In genomic region chr17:32091364-32092240, GRCm38 (mm10) we compare ENCODE assay signal across 8 mouse cellular contexts. TPM values are rescaled to one million over a fixed set of nuclear protein-coding genes. Genes with fewer than 3 reads are reported as not detected.
DNase-seq lines count a peak whose midpoint lies in the region; ATAC-seq and TF ChIP-seq lines count a peak whose summit lies in the region.
"Not testable (repeated sequence)": the region's sequence is repeated elsewhere in the genome, so short reads cannot be mapped to it uniquely, and the experiment has no call there.

No protein-coding gene starts in this region.

- not testable (repeated sequence) for TF ChIP-seq POLR2A in cerebellum, adult 2 months (IDR thresholded peaks at IDR 0.05; ENCODE audit: borderline replicate concordance, insufficient read depth, low read length); olfactory bulb, adult 2 months (IDR thresholded peaks at IDR 0.05; ENCODE audit: insufficient read depth, low read depth, low read length)

- H3K9me3 ChIP-seq in G1E (replicated peaks), result peaks cover 17% of the 10 kb centered on the region
- not testable (repeated sequence) for H3K9me3 ChIP-seq in hindbrain, embryonic 10.5 days; lung, embryonic 16.5 days (ENCODE audit: control insufficient read depth, low read length)

- WGBS in cerebellum, adult 2 months, result 6% methylated on average over 16 of the region's 16 CpGs
- 10% methylated on average over 16 of the region's 16 CpGs for WGBS in hindbrain, embryonic 10.5 days
- WGBS in lung, embryonic 16.5 days, result 5% methylated on average over 13 of the region's 16 CpGs
- WGBS in olfactory bulb, adult 2 months, result 6% methylated on average over 16 of the region's 16 CpGs

- peak; percentile 90 for ATAC-seq in G1E (ENCODE audit: extremely low read depth, insufficient number of reproducible peaks, low FRiP score, poor library complexity, severe bottlenecking)
- ATAC-seq in frontal cortex, adult (ENCODE audit: low TSS enrichment), result peak; percentile 97
- peak; percentile 96 for ATAC-seq in lung, embryonic 16.5 days (ENCODE audit: low read depth)

- TF ChIP-seq CTCF in G1E (IDR thresholded peaks at IDR 0.05; ENCODE audit: low read depth, low read length); cerebellum, adult 2 months (IDR thresholded peaks at IDR 0.05; ENCODE audit: borderline replicate concordance, insufficient read depth, low read depth, low read length); olfactory bulb, adult 2 months (IDR thresholded peaks at IDR 0.05; ENCODE audit: insufficient read depth, low read depth, low read length): not testable (repeated sequence)

- not testable (repeated sequence) for H3K36me3 ChIP-seq in G1E (replicated peaks); hindbrain, embryonic 10.5 days; lung, embryonic 16.5 days (ENCODE audit: control insufficient read depth, insufficient read depth, low read length)

- peak; percentile 83 for DNase-seq in G1E (ENCODE audit: low spot score)
- DNase-seq in cerebellum, adult 2 months, result peak; percentile 24 to 27
- DNase-seq in hindbrain, embryonic 10.5 days (ENCODE audit: low spot score), result peak; percentile 85
- DNase-seq in layer of hippocampus, postnatal 10 days (ENCODE audit: low spot score in 2 of 2), result peak; percentile 71 to 74
- DNase-seq in thymus, adult 18-20 months, result peak; percentile 84

- peaks cover 52% of the 10 kb centered on the region for H3K4me1 ChIP-seq in G1E (ENCODE audit: insufficient read depth, low read depth, low read length)
- H3K4me1 ChIP-seq in cerebellum, adult 2 months (ENCODE audit: control insufficient read depth, insufficient read depth, low read length); lung, embryonic 16.5 days (replicated peaks; ENCODE audit: control insufficient read depth, insufficient read depth, low read length); olfactory bulb, adult 2 months (ENCODE audit: control insufficient read depth, insufficient read depth, low read length): not testable (repeated sequence)
- H3K4me1 ChIP-seq in hindbrain, embryonic 10.5 days (replicated peaks), result peaks cover 19% of the 10 kb centered on the region

- not testable (repeated sequence) for H3K27ac ChIP-seq in cerebellum, adult 2 months (ENCODE audit: insufficient read depth, low read length)
- peak overlapping the region; percentile 86 for H3K27ac ChIP-seq in hindbrain, embryonic 10.5 days
- peak overlapping the region; percentile 67 for H3K27ac ChIP-seq in lung, embryonic 16.5 days (ENCODE audit: low read length)
- peak overlapping the region; percentile 58 for H3K27ac ChIP-seq in olfactory bulb, adult 2 months (ENCODE audit: insufficient read depth, low read depth, low read length)

- H3K9ac ChIP-seq in lung, embryonic 16.5 days (ENCODE audit: low read length), result peak overlapping the region; percentile 65

- H3K27me3 ChIP-seq in G1E (ENCODE audit: insufficient read depth, low read length); cerebellum, adult 2 months (ENCODE audit: control insufficient read depth, insufficient read depth, low read length); hindbrain, embryonic 10.5 days (ENCODE audit: insufficient read depth, poor library complexity, severe bottlenecking); lung, embryonic 16.5 days (ENCODE audit: control insufficient read depth, insufficient read depth, low read depth, low read length): not testable (repeated sequence)

- peak overlapping the region; percentile 69 for H3K4me3 ChIP-seq in G1E (ENCODE audit: low read depth, low read length)
- not testable (repeated sequence) for H3K4me3 ChIP-seq in cerebellum, adult 2 months (replicated peaks; ENCODE audit: insufficient read depth, low read depth, low read length)
- peak overlapping the region; percentile 51 for H3K4me3 ChIP-seq in hindbrain, embryonic 10.5 days
- peak overlapping the region; percentile 50 for H3K4me3 ChIP-seq in lung, embryonic 16.5 days (ENCODE audit: low read length)
- H3K4me3 ChIP-seq in olfactory bulb, adult 2 months (ENCODE audit: insufficient read depth, low read depth, low read length), result peak overlapping the region; percentile 31

- peak overlapping the region; percentile 68 for H3K4me2 ChIP-seq in lung, embryonic 16.5 days (ENCODE audit: low read depth, low read length)

RNA-seq across cellular contexts. Expression of gene Hsf2bp, which starts 55.5 kb away (rescaled TPM):
- total RNA-seq in G1E (2014; fragmentation: Nextera tagmentation) (not detected in 2 replicates), G1E (2017) (not detected in 2 replicates)
- polyA plus RNA-seq in G1E (2012), result not detected in 2 replicates
- polyA plus RNA-seq in cerebellum, adult 2 months (2012; rRNA removed), result 0.29 and 0.36 TPM in 2 replicates
- 0.30 and 0.37 TPM in 2 replicates for polyA plus RNA-seq in hindbrain, embryonic 10.5 days (2016; fragmentation: Nextera tagmentation; extraction: Ambion mirVana)
- total RNA-seq in layer of hippocampus, postnatal 10 days (2021), result 1 to 10 TPM in 1 of 2 experiments, under 1 TPM in 1; 0.71 to 1.4 TPM
- 0.57 and 0.87 TPM in 2 replicates for polyA plus RNA-seq in lung, embryonic 16.5 days (2015; fragmentation: Nextera tagmentation; extraction: Ambion mirVana)
- not detected in 2 replicates for polyA plus RNA-seq in olfactory bulb, adult 2 months (2012; ENCODE audit: insufficient read depth, insufficient read length, low replicate concordance, missing spikeins)

RNA-seq across cellular contexts. Expression of gene Rrp1b, which starts 55.7 kb away (rescaled TPM):
- total RNA-seq in G1E (2014; fragmentation: Nextera tagmentation) (53.6 and 59.3 TPM in 2 replicates), G1E (2017) (33.1 and 38.5 TPM in 2 replicates)
- 156 and 201 TPM in 2 replicates for polyA plus RNA-seq in G1E (2012)
- 16.9 and 17.3 TPM in 2 replicates for polyA plus RNA-seq in cerebellum, adult 2 months (2012; rRNA removed)
- polyA plus RNA-seq in hindbrain, embryonic 10.5 days (2016; fragmentation: Nextera tagmentation; extraction: Ambion mirVana), result 73.4 and 99.0 TPM in 2 replicates
- total RNA-seq in layer of hippocampus, postnatal 10 days (2021), result 10 to 100 TPM; 19.1 to 26.8 TPM
- 53.4 and 58.5 TPM in 2 replicates for polyA plus RNA-seq in lung, embryonic 16.5 days (2015; fragmentation: Nextera tagmentation; extraction: Ambion mirVana)
- polyA plus RNA-seq in olfactory bulb, adult 2 months (2012; ENCODE audit: insufficient read depth, insufficient read length, low replicate concordance, missing spikeins), result not detected in 2 replicates

Comparison
In these comparisons a context has a peak if more than half of its experiments do, and no peak if none do; other contexts are left out.
1. DNase-seq: peak in every context shown above with its lines; median percentile 85 in hindbrain, embryonic 10.5 days; 84 in thymus, adult 18-20 months; 83 in G1E; 72 in layer of hippocampus, postnatal 10 days; 26 in cerebellum, adult 2 months.
2. RNA of gene Rrp1b, which starts 55.7 kb away (polyA plus RNA-seq): 156 to 201 TPM in G1E, 73.4 to 99.0 TPM in hindbrain, embryonic 10.5 days, 53.4 to 58.5 TPM in lung, embryonic 16.5 days and 16.9 to 17.3 TPM in cerebellum, adult 2 months; not detected in olfactory bulb, adult 2 months; every median in the first group is over 10 times any median in the second.
3. Peak in every context shown above with its lines, with median percentiles within 50 percentile points of each other: ATAC-seq.